Mouse (Mus musculus) cerebellum, postnatal 25 days (tissue): Measurements from ENCODE around the gene Cd200.
"Not testable (repeated sequence)": the region's sequence is repeated elsewhere in the genome, so short reads cannot be mapped to it uniquely, and the experiment has no call there.

Source experiments
- DNase-seq, 2 experiments: peaks; one replicate each; pipeline ENCODE4 v3.0.0; 2021; ENCODE audit warnings: mixed read lengths in 2 of 2

The Cd200 gene

GRCm38 (mm10) chr16:45408425-45409063, at the start of gene Cd200:
Gene Cd200, minus strand, starts transcription at chr16:45409053.
- peak; percentile 75 to 78 for DNase-seq

- no peak for DNase-seq
Observed at GRCm38 (mm10) chr16:45454762-45455161, 45.9 kb upstream of the Cd200 start.

- DNase-seq = no peak
Observed at GRCm38 (mm10) chr16:45437230-45437739, 28.4 kb upstream of the Cd200 start.

GRCm38 (mm10) chr16:45435591-45435990, 26.7 kb upstream of the Cd200 start:
- no peak for DNase-seq

GRCm38 (mm10) chr16:45427651-45428050, 18.8 kb upstream of the Cd200 start:
- DNase-seq = no peak

GRCm38 (mm10) chr16:45413497-45413896, 4.6 kb upstream of the Cd200 start:
- DNase-seq = no peak

- DNase-seq = not testable (repeated sequence)
Observed at GRCm38 (mm10) chr16:45409064-45409446, 202 bp upstream of the Cd200 start.

GRCm38 (mm10) chr16:45407645-45408400, 1.0 kb downstream of the Cd200 start:
- no peak for DNase-seq

- no peak for DNase-seq
Observed at GRCm38 (mm10) chr16:45407091-45407490, 1.8 kb downstream of the Cd200 start.

GRCm38 (mm10) chr16:45402951-45403350, 5.9 kb downstream of the Cd200 start:
- DNase-seq = no peak

GRCm38 (mm10) chr16:45402036-45402435, 6.8 kb downstream of the Cd200 start:
- DNase-seq = no peak

GRCm38 (mm10) chr16:45399947-45400555, 8.8 kb downstream of the Cd200 start:
- no peak for DNase-seq

GRCm38 (mm10) chr16:45399411-45399810, 9.4 kb downstream of the Cd200 start:
- DNase-seq = no peak

- peak in 1 of 2 experiments; percentile 25 for DNase-seq
Observed at GRCm38 (mm10) chr16:45397440-45397839, 11.4 kb downstream of the Cd200 start.

GRCm38 (mm10) chr16:45392246-45392645, 16.6 kb downstream of the Cd200 start:
- DNase-seq = no peak

- no peak for DNase-seq
Observed at GRCm38 (mm10) chr16:45391680-45392079, 17.2 kb downstream of the Cd200 start.

- no peak for DNase-seq
Observed at GRCm38 (mm10) chr16:45390286-45390956, 18.4 kb downstream of the Cd200 start.

- DNase-seq = no peak
Observed at GRCm38 (mm10) chr16:45389833-45390232, 19.0 kb downstream of the Cd200 start.

GRCm38 (mm10) chr16:45389041-45389440, 19.8 kb downstream of the Cd200 start:
- DNase-seq = no peak

- DNase-seq = no peak
Observed at GRCm38 (mm10) chr16:45381811-45382210, 27.0 kb downstream of the Cd200 start.

- DNase-seq = no peak
Observed at GRCm38 (mm10) chr16:45378959-45379358, 29.9 kb downstream of the Cd200 start.

GRCm38 (mm10) chr16:45378147-45378943, 30.5 kb downstream of the Cd200 start:
- no peak for DNase-seq
